Mouse (Mus musculus) forebrain, embryonic 14.5 days (tissue): ENCODE measurements around the gene Gm21541. TPM values are rescaled to one million over a fixed set of nuclear protein-coding genes. Genes with fewer than 3 reads are reported as not detected.
"Not testable (repeated sequence)": the region's sequence is repeated elsewhere in the genome, so short reads cannot be mapped to it uniquely, and the experiment has no call there.

Experiments
- ATAC-seq: fragments of 200-750 bp; cut with Nextera tagmentation; 2 replicates; pipeline ENCODE4 v1.8.0; 2017; ENCODE audit warnings: mild to moderate bottlenecking, moderate library complexity
- DNase-seq: peaks from one replicate; pipeline ENCODE4 v3.0.0-alpha.2; 2015; ENCODE audit warnings: low spot score
- H3K27ac ChIP-seq: fragments of 300-500 bp; sonication (generic); 2 replicates; pipeline ENCODE4 v1.5.1; 2014; ENCODE audit warnings: low read depth, mild to moderate bottlenecking, control low read depth, low read length, moderate library complexity
- H3K27me3 ChIP-seq: fragments of 300-500 bp; sonication (generic); replicated peaks from 2 replicates; pipeline ENCODE4 v1.6.1; 2014; ENCODE audit warnings: low read length, control low read depth, mixed read lengths; ENCODE audit not compliant: control insufficient read depth, insufficient read depth
- H3K36me3 ChIP-seq: fragments of 300-500 bp; sonication (generic); 2 replicates; pipeline ENCODE4 v1.6.1; 2014; ENCODE audit warnings: low read length, control low read depth; ENCODE audit not compliant: control insufficient read depth, insufficient read depth
- H3K4me1 ChIP-seq: fragments of 300-500 bp; sonication (generic); 2 replicates; pipeline ENCODE4 v1.6.1; 2014; ENCODE audit warnings: antibody characterized with exemption, low read length, control low read depth; ENCODE audit not compliant: control insufficient read depth, insufficient read depth
- H3K4me2 ChIP-seq: fragments of 300-500 bp; sonication (generic); 2 replicates; pipeline ENCODE4 v1.6.1; 2014; ENCODE audit warnings: mild to moderate bottlenecking, control low read depth, low read length
- H3K4me3 ChIP-seq: fragments of 300-500 bp; sonication (generic); 2 replicates; pipeline ENCODE4 v1.5.1; 2014; ENCODE audit warnings: low read depth, low read length, control low read depth
- H3K9ac ChIP-seq: fragments of 300-500 bp; sonication (generic); 2 replicates; pipeline ENCODE4 v1.6.1; 2014; ENCODE audit warnings: mild to moderate bottlenecking, low read length, control low read depth, moderate library complexity
- H3K9me3 ChIP-seq: fragments of 300-500 bp; sonication (generic); replicated peaks from 2 replicates; pipeline ENCODE4 v1.6.1; 2016; ENCODE audit warnings: low read length, control low read depth, mixed read lengths; ENCODE audit not compliant: control insufficient read depth
- WGBS: fragments of 180-500 bp; shearing (Covaris S2); extraction: QIAGEN DNeasy Blood & Tissue Kit; methylation state at CpG from one replicate; pipeline ENCODE4 v1.1.7; 2014; 5-methylcytosine and 5-hydroxymethylcytosine counted together
- polyA plus RNA-seq: library from polyadenylated mRNA; unstranded; fragments of >200 nt; fragmentation: Nextera tagmentation; extraction: Ambion mirVana; gene quantifications from 2 replicates; pipeline ENCODE4 v1.2.1, GENCODE M21; 2014

The Gm21541 gene
- not detected in 2 replicates for polyA plus RNA-seq

DNA sequence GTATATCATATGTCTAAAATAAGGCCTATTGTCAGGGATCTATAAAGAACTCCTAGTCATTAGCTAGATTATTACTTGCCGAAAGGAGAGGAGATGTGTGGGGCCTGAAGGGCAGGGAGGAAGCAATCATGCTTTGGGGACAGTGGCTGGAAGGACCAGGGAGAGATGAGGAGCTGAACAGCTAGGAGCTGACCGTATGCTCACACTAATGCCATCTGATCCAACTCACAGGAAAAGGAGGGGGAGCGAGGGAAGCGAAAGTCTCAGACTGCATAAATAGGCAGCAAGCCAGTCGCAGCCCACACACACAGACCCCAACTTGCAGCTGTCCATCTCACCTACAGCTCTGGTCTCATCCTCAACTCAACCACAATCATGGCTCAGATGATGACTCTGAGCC, at the start of gene Gm21541:
TSS of gene Gm21541 (plus strand) at position 301 of the 400 bp plus-strand sequence.
- WGBS: no CpG with 5 or more reads among the region's 5 CpGs
- H3K9ac ChIP-seq, H3K4me2 ChIP-seq, H3K9me3 ChIP-seq, H3K36me3 ChIP-seq, DNase-seq, ATAC-seq, H3K27ac ChIP-seq, H3K4me3 ChIP-seq, H3K27me3 ChIP-seq, H3K4me1 ChIP-seq: not testable (repeated sequence)

GRCm38 (mm10) chr4:41941272-41941671, 37.9 kb downstream of the Gm21541 start, which contains the start of gene Gm20878:
Gm20878 (plus strand) TSS chr4:41941572.
- no CpG with 5 or more reads among the region's 8 CpGs for WGBS
- H3K4me3 ChIP-seq, H3K9me3 ChIP-seq, H3K9ac ChIP-seq, DNase-seq, H3K4me1 ChIP-seq, H3K36me3 ChIP-seq, H3K27me3 ChIP-seq, H3K27ac ChIP-seq, ATAC-seq, H3K4me2 ChIP-seq: not testable (repeated sequence)

Other genes with a start within 250 kb of the Gm21541 start
- gene Cntfr, start 206.5 kb upstream of the Gm21541 start, polyA plus RNA-seq: 12.6 and 12.7 TPM in 2 replicates
- 23.9 and 24.3 TPM in 2 replicates for gene Il11ra1, start 203.6 kb upstream of the Gm21541 start, polyA plus RNA-seq
- gene Rpp25l, start 190.1 kb upstream of the Gm21541 start, polyA plus RNA-seq: 72.2 and 83.3 TPM in 2 replicates
- gene Dctn3, start 180.4 kb upstream of the Gm21541 start, polyA plus RNA-seq: 301 and 330 TPM in 2 replicates
- 0.12 and 0.15 TPM in 2 replicates for gene Arid3c, start 172.5 kb upstream of the Gm21541 start, polyA plus RNA-seq
- gene Galt, start 148.4 kb upstream of the Gm21541 start, polyA plus RNA-seq: 23.4 and 25.2 TPM in 2 replicates
- 49.8 and 54.2 TPM in 2 replicates for gene Sigmar1, start 147.5 kb upstream of the Gm21541 start, polyA plus RNA-seq
- gene Ccl27a, start 129.4 kb upstream of the Gm21541 start, polyA plus RNA-seq: 195 and 200 TPM in 2 replicates
- gene Gm20878, start 38.0 kb downstream of the Gm21541 start, polyA plus RNA-seq: 4.6 and 4.9 TPM in 2 replicates
- 0.74 and 0.93 TPM in 2 replicates for gene Fam205a4, start 62.4 kb downstream of the Gm21541 start, polyA plus RNA-seq
- 0.17 and 0.42 TPM in 2 replicates for gene Gm21093, start 131.1 kb downstream of the Gm21541 start, polyA plus RNA-seq
- gene Gm3893, start 187.6 kb downstream of the Gm21541 start, polyA plus RNA-seq: not detected in 2 replicates
- 0.42 TPM in 1 of 2 replicates, not detected in the other for gene Gm13304, start 211.2 kb downstream of the Gm21541 start, polyA plus RNA-seq
- 1.6 TPM in 1 of 2 replicates, not detected in the other for gene Gm13306, start 249.8 kb downstream of the Gm21541 start, polyA plus RNA-seq